Mouse (Mus musculus) heart, embryonic 14.5 days (tissue): ENCODE data around the gene Papola. TPM values are rescaled to one million over a fixed set of nuclear protein-coding genes. Genes with fewer than 3 reads are reported as not detected.

Experiments
- ATAC-seq: fragments of 200-750 bp; cut with Nextera tagmentation; 2 replicates; pipeline ENCODE4 v1.8.0; 2017; ENCODE audit warnings: low read depth, moderate TSS enrichment; ENCODE audit not compliant: insufficient number of reproducible peaks, insufficient read depth, low FRiP score
- H3K27ac ChIP-seq, 2 experiments: fragments of 200-500 bp in 1 of 2; fragments of 300-500 bp in 1 of 2; sonication (generic) in 1 of 2; replicated peaks in 1 of 2; 2 replicates each; pipeline ENCODE4 v1.5.1; 2012 to 2014; ENCODE audit warnings: low read depth in 2 of 2, low read length in 2 of 2, control low read depth in 1 of 2, mild to moderate bottlenecking in 1 of 2, mixed read lengths in 1 of 2; ENCODE audit not compliant: control insufficient read depth in 1 of 2, insufficient read depth in 1 of 2
- H3K27me3 ChIP-seq: fragments of 300-500 bp; sonication (generic); 2 replicates; pipeline ENCODE4 v1.6.1; 2014; ENCODE audit warnings: mild to moderate bottlenecking, low read length, control low read depth; ENCODE audit not compliant: control insufficient read depth, insufficient read depth
- H3K36me3 ChIP-seq: fragments of 300-500 bp; sonication (generic); 2 replicates; pipeline ENCODE4 v1.6.1; 2014; ENCODE audit warnings: mild to moderate bottlenecking, control low read depth, low read length, mixed read lengths; ENCODE audit not compliant: control insufficient read depth, insufficient read depth
- H3K4me1 ChIP-seq, 2 experiments: fragments of 200-500 bp in 1 of 2; fragments of 300-500 bp in 1 of 2; sonication (generic) in 1 of 2; 2 replicates each; pipeline ENCODE4 v1.6.1; 2012 to 2014; ENCODE audit warnings: low read length in 2 of 2, control low read depth in 1 of 2, mixed read lengths in 1 of 2; ENCODE audit not compliant: control insufficient read depth in 2 of 2, insufficient read depth in 2 of 2
- H3K4me2 ChIP-seq: fragments of 300-500 bp; sonication (generic); 2 replicates; pipeline ENCODE4 v1.6.1; 2014; ENCODE audit warnings: mild to moderate bottlenecking, low read length
- H3K4me3 ChIP-seq, 2 experiments: fragments of 200-500 bp in 1 of 2; fragments of 300-500 bp in 1 of 2; sonication (generic) in 1 of 2; 2 replicates each; pipeline ENCODE4 v1.5.1; 2012 to 2014; ENCODE audit warnings: low read length in 2 of 2, mild to moderate bottlenecking in 2 of 2, control low read depth in 1 of 2, low read depth in 1 of 2, moderate library complexity in 1 of 2; ENCODE audit not compliant: control insufficient read depth in 1 of 2, insufficient read depth in 1 of 2
- H3K9ac ChIP-seq: fragments of 300-500 bp; sonication (generic); 2 replicates; pipeline ENCODE4 v1.6.1; 2014; ENCODE audit warnings: mild to moderate bottlenecking, low read length
- H3K9me3 ChIP-seq: fragments of 300-500 bp; sonication (generic); 2 replicates; pipeline ENCODE4 v1.6.1; 2016; ENCODE audit warnings: low read length, control low read depth; ENCODE audit not compliant: control insufficient read depth
- WGBS: fragments of 180-500 bp; shearing (Covaris S2); extraction: QIAGEN DNeasy Blood & Tissue Kit; methylation state at CpG from one replicate; pipeline ENCODE4 v1.1.7; 2014; 5-methylcytosine and 5-hydroxymethylcytosine counted together
- polyA plus RNA-seq: library from polyadenylated mRNA; unstranded; fragments of >200 nt; fragmentation: Nextera tagmentation; extraction: Ambion mirVana; gene quantifications from 2 replicates; pipeline ENCODE4 v1.2.1, GENCODE M21; 2014

The Papola gene
- polyA plus RNA-seq, 1 experiment from 2014 or later = 120 TPM

GRCm38 (mm10) chr12:105805790-105806189 lies 21.3 kb downstream of the Papola start:
- Histone ChIP-seq H3K36me3 (peaks cover 74% of the 10 kb centered on the region), H3K9ac (no peak overlapping the region), H3K9me3 (no peaks in the 10 kb centered on the region), H3K4me3 (no peak overlapping the region), H3K4me2 (no peak overlapping the region), H3K4me1 (peaks cover 0 to 6% of the 10 kb centered on the region in 2 experiments; a peak in 1 of 4 replicates), H3K27me3 (no peaks in the 10 kb centered on the region), H3K27ac (no peak overlapping the region)
- WGBS = 85% methylated on average over 3 of the region's 3 CpGs
- no peak for ATAC-seq

DNA sequence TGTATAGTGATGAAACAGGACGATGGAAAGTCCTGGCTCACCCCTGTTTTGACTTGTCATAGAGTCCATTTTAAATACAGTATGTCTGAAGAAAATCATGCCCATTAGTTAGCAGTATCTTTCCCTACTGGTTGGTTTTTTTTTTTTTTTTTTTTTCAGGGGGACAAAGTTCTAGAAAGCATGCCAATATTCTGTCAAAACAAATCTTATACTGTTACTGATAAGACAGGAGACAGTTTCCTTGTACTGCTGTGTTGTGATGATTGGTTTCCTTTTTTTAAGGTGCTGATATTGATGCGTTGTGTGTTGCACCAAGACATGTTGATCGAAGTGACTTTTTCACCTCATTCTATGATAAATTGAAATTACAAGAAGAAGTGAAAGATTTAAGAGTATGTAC lies 21.7 kb downstream of the Papola start:
- no peak overlapping the region for H3K9ac ChIP-seq
- no peak for ATAC-seq
- peaks cover 0 to 6% of the 10 kb centered on the region in 2 experiments; a peak in 1 of 4 replicates for H3K4me1 ChIP-seq
- no peak overlapping the region for H3K4me3 ChIP-seq
- peaks cover 74% of the 10 kb centered on the region for H3K36me3 ChIP-seq
- no peaks in the 10 kb centered on the region for H3K9me3 ChIP-seq
- no peak overlapping the region for H3K4me2 ChIP-seq
- no peak overlapping the region for H3K27ac ChIP-seq
- no peaks in the 10 kb centered on the region for H3K27me3 ChIP-seq
- 86% methylated on average over 3 of the region's 3 CpGs for WGBS

DNA sequence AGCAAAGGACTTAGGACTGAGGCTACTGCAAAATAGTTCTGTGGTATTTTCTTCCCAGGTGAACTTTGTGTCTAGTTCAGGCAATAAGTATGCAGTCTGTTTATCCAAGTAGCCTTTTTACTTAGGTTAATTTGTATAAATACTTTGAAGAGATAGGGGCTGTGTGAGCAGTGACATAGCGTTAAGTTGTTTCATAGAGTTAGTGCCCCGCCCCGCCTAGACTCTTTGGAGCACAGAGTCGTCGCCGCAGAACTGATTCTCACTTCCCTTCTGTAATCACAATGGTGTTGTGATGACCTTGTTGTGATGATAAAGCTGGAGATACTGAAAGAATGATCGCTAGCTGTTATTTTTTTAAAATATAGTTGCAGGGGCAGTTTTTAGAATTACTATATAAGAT lies 22.9 kb downstream of the Papola start:
- Histone ChIP-seq H3K9ac (no peak overlapping the region), H3K4me1 (peaks cover 0 to 7% of the 10 kb centered on the region in 2 experiments; a peak in 1 of 4 replicates), H3K36me3 (peaks cover 82% of the 10 kb centered on the region), H3K27ac (no peak overlapping the region), H3K9me3 (no peaks in the 10 kb centered on the region), H3K4me3 (no peak overlapping the region), H3K4me2 (no peak overlapping the region), H3K27me3 (no peaks in the 10 kb centered on the region)
- WGBS = 73% methylated on average over 7 of the region's 7 CpGs
- no peak for ATAC-seq

DNA sequence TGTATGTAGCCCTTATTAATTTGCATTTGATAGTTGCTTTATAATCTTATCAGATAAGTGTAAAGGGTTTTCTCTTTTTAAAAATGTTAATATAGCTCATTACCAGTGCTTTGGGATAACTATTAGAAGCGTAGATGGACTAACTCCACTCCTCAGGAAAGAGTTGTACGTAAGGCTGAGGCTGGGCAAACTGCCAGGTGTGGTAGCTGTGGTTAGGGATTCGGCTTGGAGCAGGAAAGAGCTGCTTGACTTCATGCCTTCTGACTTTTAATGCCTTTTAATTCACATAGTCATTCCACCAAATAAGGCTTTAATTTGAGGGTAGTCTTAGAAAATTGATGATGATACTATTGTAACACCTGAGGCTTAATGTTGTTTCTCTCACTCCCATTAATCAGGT lies 24.5 kb downstream of the Papola start:
- no peak overlapping the region for H3K9ac ChIP-seq
- no peaks in the 10 kb centered on the region for H3K27me3 ChIP-seq
- peaks cover 86% of the 10 kb centered on the region for H3K36me3 ChIP-seq
- peaks cover 0 to 9% of the 10 kb centered on the region in 2 experiments; a peak in 1 of 4 replicates for H3K4me1 ChIP-seq
- H3K27ac ChIP-seq = no peak overlapping the region
- ATAC-seq = no peak
- H3K9me3 ChIP-seq = no peaks in the 10 kb centered on the region
- H3K4me2 ChIP-seq = no peak overlapping the region
- H3K4me3 ChIP-seq = no peak overlapping the region
- WGBS = 24% methylated on average over 3 of the region's 3 CpGs

- Histone ChIP-seq H3K9me3 (no peaks in the 10 kb centered on the region), H3K36me3 (peaks cover 91% of the 10 kb centered on the region), H3K4me3 (no peak overlapping the region), H3K4me1 (peaks cover 0 to 9% of the 10 kb centered on the region in 2 experiments; a peak in 2 of 4 replicates), H3K9ac (no peak overlapping the region), H3K27ac (no peak overlapping the region), H3K27me3 (no peaks in the 10 kb centered on the region), H3K4me2 (no peak overlapping the region)
- 71% methylated on average over 6 of the region's 6 CpGs for WGBS
- no peak for ATAC-seq
Observed at GRCm38 (mm10) chr12:105810608-105811007, 26.1 kb downstream of the Papola start.

- H3K27me3 ChIP-seq = no peaks in the 10 kb centered on the region
- WGBS = 66% methylated on average over 6 of the region's 6 CpGs
- peaks cover 85% of the 10 kb centered on the region for H3K36me3 ChIP-seq
- peaks cover 0 to 2% of the 10 kb centered on the region in 2 experiments; a peak in 1 of 4 replicates for H3K4me1 ChIP-seq
- H3K4me2 ChIP-seq = no peak overlapping the region
- no peak overlapping the region for H3K9ac ChIP-seq
- no peak overlapping the region for H3K4me3 ChIP-seq
- ATAC-seq = no peak
- H3K27ac ChIP-seq = no peak overlapping the region
- H3K9me3 ChIP-seq = no peaks in the 10 kb centered on the region
Observed at GRCm38 (mm10) chr12:105813957-105814356, 29.5 kb downstream of the Papola start.

GRCm38 (mm10) chr12:105823472-105823871 lies 39.0 kb downstream of the Papola start:
- Histone ChIP-seq H3K27ac (no peak overlapping the region), H3K27me3 (no peaks in the 10 kb centered on the region), H3K9me3 (no peaks in the 10 kb centered on the region), H3K9ac (no peak overlapping the region), H3K36me3 (peaks cover 98% of the 10 kb centered on the region), H3K4me2 (no peak overlapping the region), H3K4me3 (no peak overlapping the region), H3K4me1 (no peaks in the 10 kb centered on the region)
- WGBS = 77% methylated on average over 4 of the region's 4 CpGs
- no peak for ATAC-seq

DNA sequence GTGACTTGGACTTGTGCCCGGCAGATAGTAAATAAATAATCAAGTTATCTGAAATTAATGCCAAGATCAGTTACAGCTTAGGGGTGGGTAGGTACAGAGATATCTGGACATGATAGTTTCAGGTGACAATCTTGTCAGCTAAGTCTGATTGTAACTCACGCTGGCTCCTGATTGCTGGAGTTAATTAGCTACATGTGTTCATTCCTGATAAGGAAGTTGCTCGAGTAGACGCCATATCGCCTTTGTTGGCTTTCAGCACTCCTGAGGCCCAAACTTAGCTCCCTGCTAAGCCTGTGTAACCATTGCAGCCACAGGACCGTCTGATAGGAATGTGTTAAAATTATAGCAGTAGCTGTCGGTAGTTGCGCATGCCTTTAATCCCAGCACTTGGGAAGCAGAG lies 40.2 kb downstream of the Papola start:
- Histone ChIP-seq H3K36me3 (peaks cover 98% of the 10 kb centered on the region), H3K4me1 (no peaks in the 10 kb centered on the region), H3K27me3 (no peaks in the 10 kb centered on the region), H3K4me3 (no peak overlapping the region), H3K4me2 (no peak overlapping the region), H3K9ac (no peak overlapping the region), H3K27ac (no peak overlapping the region), H3K9me3 (no peaks in the 10 kb centered on the region)
- WGBS = 40% methylated on average over 8 of the region's 8 CpGs
- ATAC-seq = no peak
